Mouse (Mus musculus): ENCODE data around the gene Asl. TPM values are rescaled to one million over a fixed set of nuclear protein-coding genes. Genes with fewer than 3 reads are reported as not detected.
A peak's percentile ranks its signal among the peaks of the same experiment; 100 is the strongest.

Asl gene
- total RNA-seq, 2 experiments from 2014 or later, result 15.7 to 23.5 TPM

- intact Hi-C loops (cut with DNase I), result loop anchor here (1.0 kb wide), 1 partner anchor 140 kb away; no protein-coding TSS in a partner anchor
- DNase-seq (ENCODE audit: extremely low spot score in 1 of 2, low spot score in 2 of 2), result no peak
- Histone ChIP-seq H3K27ac (no peak overlapping the region), H3K4me3 (peak overlapping the region; percentile 63)
- TF ChIP-seq CTCF (IDR thresholded peaks at IDR 0.05), result no peak
These were observed 5.8 kb downstream of the Asl start for GRCm38 (mm10) chr5:130023067-130023766.

GRCm38 (mm10) chr5:130022366-130022765 is 6.7 kb downstream of the Asl start:
- DNase-seq (ENCODE audit: extremely low spot score in 1 of 2, low spot score in 2 of 2), result no peak
- Histone ChIP-seq H3K27ac (no peak overlapping the region), H3K4me3 (no peak overlapping the region)
- intact Hi-C loops (cut with DNase I), result no loop called here
- TF ChIP-seq CTCF (IDR thresholded peaks at IDR 0.05), result no peak

- H3K27ac ChIP-seq, result no peak overlapping the region
- TF ChIP-seq CTCF (IDR thresholded peaks at IDR 0.05), result no peak
- no peak overlapping the region for H3K4me3 ChIP-seq
- intact Hi-C loops (cut with DNase I), result no loop called here
- no peak for DNase-seq (ENCODE audit: extremely low spot score in 1 of 2, low spot score in 2 of 2)
These were observed 7.6 kb downstream of the Asl start for GRCm38 (mm10) chr5:130021361-130021966.

DNA sequence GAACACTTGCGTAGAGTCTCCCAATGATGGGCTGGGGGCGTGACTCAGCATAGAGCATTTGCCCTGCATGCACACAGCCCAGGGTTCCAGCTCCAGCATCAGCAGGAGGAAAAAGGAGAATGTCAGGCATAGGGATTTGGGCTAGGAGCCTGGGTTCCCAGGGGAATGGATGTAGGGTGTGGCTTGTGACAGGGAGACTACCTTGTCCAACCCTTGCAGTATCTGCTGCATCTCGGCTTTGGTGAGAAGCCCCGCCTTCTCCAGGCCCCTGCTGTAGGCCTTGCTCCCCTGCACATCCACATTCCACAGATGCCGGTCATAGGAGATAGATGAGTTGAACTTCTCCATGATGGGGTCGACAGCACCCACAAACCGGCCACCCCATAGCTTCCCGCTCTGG is 9.6 kb downstream of the Asl start:
- no peak for TF ChIP-seq CTCF (IDR thresholded peaks at IDR 0.05)
- H3K27ac ChIP-seq, result no peak overlapping the region
- no peak overlapping the region for H3K4me3 ChIP-seq
- DNase-seq (ENCODE audit: extremely low spot score in 1 of 2, low spot score in 2 of 2), result no peak
- intact Hi-C loops (cut with DNase I), result no loop called here

DNA sequence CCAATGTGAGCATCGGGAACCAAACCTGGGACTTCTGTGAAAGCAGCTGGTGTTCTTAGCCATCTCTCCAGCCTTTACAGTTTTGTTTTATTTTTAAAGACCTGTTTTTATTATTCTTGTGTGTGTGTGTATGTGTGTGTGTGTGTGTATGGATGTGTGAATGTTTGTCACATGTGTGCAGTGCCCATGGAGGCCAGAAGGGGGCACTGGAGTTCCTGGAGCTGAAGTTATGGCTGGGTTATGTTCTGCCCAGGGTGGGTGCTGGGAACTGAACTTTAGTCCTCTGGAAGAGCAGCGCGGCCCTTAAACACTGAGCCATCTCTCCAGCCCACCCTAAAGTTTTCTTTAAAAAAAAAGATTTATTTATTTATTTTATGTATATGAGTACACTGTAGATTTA is 13.9 kb downstream of the Asl start:
- TF ChIP-seq CTCF (IDR thresholded peaks at IDR 0.05), result no peak; the same call in 1 of the 2 replicates
- intact Hi-C loops (cut with DNase I), result no loop called here
- H3K4me3 ChIP-seq, result no peak overlapping the region
- no peak for DNase-seq (ENCODE audit: extremely low spot score in 1 of 2, low spot score in 2 of 2)
- H3K27ac ChIP-seq, result no peak overlapping the region

GRCm38 (mm10) chr5:130010961-130011360 is 18.1 kb downstream of the Asl start:
- intact Hi-C loops (cut with DNase I), result no loop called here
- Histone ChIP-seq H3K27ac (no peak overlapping the region), H3K4me3 (no peak overlapping the region)
- DNase-seq (ENCODE audit: extremely low spot score in 1 of 2, low spot score in 2 of 2), result no peak
- TF ChIP-seq CTCF (IDR thresholded peaks at IDR 0.05), result peak; percentile 50

- no peak for DNase-seq (ENCODE audit: extremely low spot score in 1 of 2, low spot score in 2 of 2)
- intact Hi-C loops (cut with DNase I), result no loop called here
- TF ChIP-seq CTCF (IDR thresholded peaks at IDR 0.05), result no peak
These were observed 19.3 kb downstream of the Asl start for GRCm38 (mm10) chr5:130009784-130010183.

DNA sequence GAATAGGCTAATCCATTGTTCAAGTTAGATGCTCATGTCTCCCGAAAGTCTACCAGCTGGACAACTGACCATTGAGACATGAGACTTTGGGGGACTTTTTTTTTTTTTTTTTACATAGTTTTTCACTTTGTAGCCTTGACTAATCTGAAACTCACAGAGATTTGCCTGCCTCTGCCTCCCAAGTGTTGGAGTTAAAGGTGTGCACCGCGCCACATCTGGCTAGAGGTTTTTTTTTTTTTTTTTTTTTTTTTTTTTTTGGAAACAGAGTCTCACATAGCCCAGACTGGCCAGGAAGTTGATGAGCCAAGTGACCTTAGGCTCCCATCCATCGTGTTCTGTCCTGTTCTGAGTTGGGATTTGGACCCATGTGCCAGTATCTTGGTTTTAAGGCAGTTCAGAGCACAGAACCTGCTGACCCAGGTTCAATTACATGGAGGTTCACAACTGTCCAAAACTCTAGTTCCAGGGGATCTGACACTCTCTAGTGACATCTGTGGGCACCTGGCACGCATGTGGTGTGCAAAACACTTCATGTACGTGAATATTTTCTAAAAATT is 20.9 kb downstream of the Asl start:
- DNase-seq (ENCODE audit: extremely low spot score in 1 of 2, low spot score in 2 of 2), result no peak
- H3K27ac ChIP-seq, result no peak overlapping the region
- TF ChIP-seq CTCF (IDR thresholded peaks at IDR 0.05), result no peak
- H3K4me3 ChIP-seq, result no peak overlapping the region
- intact Hi-C loops (cut with DNase I), result no loop called here

More at GRCm38 (mm10) chr5:130009784-130010183, 19.3 kb downstream of the Asl start:
- H3K4me3 ChIP-seq, result no peak overlapping the region
- no peak overlapping the region for H3K27ac ChIP-seq

DNA sequence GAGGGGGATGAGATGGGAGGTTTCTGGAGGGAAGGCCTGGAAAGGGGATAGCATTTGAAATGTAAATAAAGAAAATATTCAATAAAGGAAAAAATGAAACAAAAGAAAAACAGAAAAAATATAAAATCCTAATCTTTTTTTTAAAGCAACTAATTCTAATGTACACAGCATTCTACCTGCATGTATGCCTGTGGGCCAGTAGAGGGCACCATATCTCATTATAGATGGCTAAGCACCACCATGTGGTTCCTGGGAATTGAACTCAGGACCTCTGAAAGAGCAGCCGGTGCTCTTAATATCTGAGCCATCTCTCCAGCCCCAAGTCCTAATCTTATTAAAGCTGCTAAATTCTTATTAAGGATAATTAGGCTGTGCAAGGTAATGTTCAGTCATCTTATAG is 21.7 kb downstream of the Asl start:
- intact Hi-C loops (cut with DNase I), result no loop called here

GRCm38 (mm10) chr5:130003229-130003628 is 25.8 kb downstream of the Asl start:
- Histone ChIP-seq H3K4me3 (peak overlapping the region; percentile 71), H3K27ac (peak overlapping the region; percentile 73)
- intact Hi-C loops (cut with DNase I), result no loop called here
- no peak for TF ChIP-seq CTCF (IDR thresholded peaks at IDR 0.05)
- no peak for DNase-seq (ENCODE audit: extremely low spot score in 1 of 2, low spot score in 2 of 2)

More for the DNA sequence above, 21.7 kb downstream of the Asl start:
- H3K27ac ChIP-seq, result no peak overlapping the region
- no peak overlapping the region for H3K4me3 ChIP-seq
- TF ChIP-seq CTCF (IDR thresholded peaks at IDR 0.05), result peak; percentile 66
- DNase-seq (ENCODE audit: extremely low spot score in 1 of 2, low spot score in 2 of 2), result no peak

DNA sequence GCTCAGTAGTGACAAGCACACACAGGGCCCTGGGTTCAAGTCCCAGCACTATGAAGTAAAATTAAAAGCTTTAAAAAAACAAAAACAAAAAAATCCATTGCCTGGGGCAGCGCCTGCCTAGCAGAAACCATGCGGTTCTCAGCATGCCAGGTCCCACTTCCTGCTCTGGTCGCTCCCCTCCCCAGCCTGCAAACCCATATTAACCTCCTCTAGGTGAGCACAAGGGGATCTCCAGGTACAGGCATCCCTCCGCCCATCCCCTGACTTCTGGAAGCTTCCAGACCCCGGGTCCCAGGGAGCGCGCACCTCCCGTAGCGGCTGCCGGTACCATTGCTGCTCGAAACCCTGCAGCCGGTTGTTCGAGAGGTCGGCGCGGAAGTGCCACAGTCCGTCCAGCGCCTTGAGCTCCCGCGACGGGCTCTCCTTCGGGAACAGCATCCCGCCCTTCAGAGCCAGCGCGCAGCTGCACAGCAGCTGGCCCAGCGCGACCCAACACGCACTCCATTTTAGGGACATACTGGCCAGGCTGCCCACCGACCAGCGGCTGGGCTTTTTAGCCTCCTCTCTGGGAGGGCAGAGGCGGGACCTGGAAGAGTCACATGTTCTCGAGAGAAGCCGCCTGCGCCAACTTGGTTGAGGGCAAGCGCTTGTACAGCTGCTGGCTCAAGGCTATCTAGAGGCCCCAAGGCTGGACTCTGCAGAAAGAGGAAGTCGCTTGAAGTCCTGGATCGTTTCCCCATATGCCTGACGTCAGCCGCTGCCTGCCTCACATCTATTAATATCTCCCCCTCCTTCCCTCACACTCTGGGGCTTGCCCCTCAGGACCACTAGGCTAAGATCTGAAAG is 26.5 kb downstream of the Asl start, which contains the start of gene Gusb:
Gene Gusb (minus strand): TSS at position 749 of the 846 bp plus-strand sequence.
- TF ChIP-seq CTCF (IDR thresholded peaks at IDR 0.05), result no peak
- H3K4me3 ChIP-seq, result peak within 1 kb of the TSS; percentile 71
- H3K27ac ChIP-seq, result peak within 1 kb of the TSS; percentile 73
- peak; percentile 60 to 66 for DNase-seq (ENCODE audit: extremely low spot score in 1 of 2, low spot score in 2 of 2)
- intact Hi-C loops (cut with DNase I), result no loop called here
